Mouse (Mus musculus): Measurements from ENCODE around the gene Mtfp1.
"Not testable (repeated sequence)": the region's sequence is repeated elsewhere in the genome, so short reads cannot be mapped to it uniquely, and the experiment has no call there.

Gene Mtfp1

GRCm38 (mm10) chr11:4114541-4114940 lies 19.3 kb upstream of the Mtfp1 start:
- not testable (repeated sequence) for DNase-seq (ENCODE audit: low spot score in 2 of 2)

DNA sequence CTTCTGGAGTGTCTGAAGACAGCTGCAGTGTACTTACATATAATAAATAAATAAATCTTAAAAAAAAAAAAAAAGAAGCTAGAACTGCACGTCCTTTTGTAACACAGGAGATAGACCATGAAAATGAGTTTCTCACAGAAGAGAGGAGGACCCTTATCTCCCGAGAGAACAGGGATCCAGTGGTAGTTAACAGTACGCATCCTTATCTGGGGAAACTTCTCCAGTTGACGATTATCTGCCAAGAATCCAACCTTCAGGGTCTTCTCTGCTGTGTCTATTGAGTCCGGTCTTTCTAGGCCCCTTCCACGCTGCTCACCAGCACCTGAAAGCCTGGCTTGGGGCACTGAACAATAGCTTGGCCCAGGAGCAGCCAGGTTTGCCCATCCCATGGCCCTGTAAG lies 18.7 kb upstream of the Mtfp1 start:
- no peak for DNase-seq (ENCODE audit: low spot score in 2 of 2)

GRCm38 (mm10) chr11:4113496-4113895 lies 18.3 kb upstream of the Mtfp1 start:
- no peak for DNase-seq (ENCODE audit: low spot score in 2 of 2)

- no peak for DNase-seq (ENCODE audit: low spot score in 2 of 2)
Measured at GRCm38 (mm10) chr11:4112861-4113260, 17.6 kb upstream of the Mtfp1 start.

DNA sequence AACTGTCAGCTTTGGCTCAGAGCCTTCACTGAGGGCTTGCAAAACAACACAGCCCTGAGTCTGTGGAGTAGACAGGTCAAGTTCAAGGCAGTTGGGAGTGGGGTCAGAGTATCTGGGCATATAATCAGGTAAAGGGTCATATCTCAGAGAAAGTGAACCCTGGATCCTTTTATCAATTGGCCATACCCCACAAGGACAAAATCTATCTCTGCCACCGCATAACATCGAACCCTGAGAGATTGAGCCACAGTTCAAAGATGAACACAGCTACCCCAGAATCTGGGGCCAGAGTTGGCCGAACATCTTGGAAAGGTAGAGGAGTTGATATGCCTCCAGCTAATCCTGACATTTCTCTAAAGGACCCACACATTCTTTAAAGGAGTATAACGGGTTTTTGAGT lies 16.8 kb upstream of the Mtfp1 start:
- DNase-seq (ENCODE audit: low spot score in 2 of 2): no peak

GRCm38 (mm10) chr11:4108691-4109090 lies 13.4 kb upstream of the Mtfp1 start:
- DNase-seq (ENCODE audit: low spot score in 2 of 2): no peak

GRCm38 (mm10) chr11:4107901-4108300 lies 12.7 kb upstream of the Mtfp1 start:
- not testable (repeated sequence) for DNase-seq (ENCODE audit: low spot score in 2 of 2)

DNA sequence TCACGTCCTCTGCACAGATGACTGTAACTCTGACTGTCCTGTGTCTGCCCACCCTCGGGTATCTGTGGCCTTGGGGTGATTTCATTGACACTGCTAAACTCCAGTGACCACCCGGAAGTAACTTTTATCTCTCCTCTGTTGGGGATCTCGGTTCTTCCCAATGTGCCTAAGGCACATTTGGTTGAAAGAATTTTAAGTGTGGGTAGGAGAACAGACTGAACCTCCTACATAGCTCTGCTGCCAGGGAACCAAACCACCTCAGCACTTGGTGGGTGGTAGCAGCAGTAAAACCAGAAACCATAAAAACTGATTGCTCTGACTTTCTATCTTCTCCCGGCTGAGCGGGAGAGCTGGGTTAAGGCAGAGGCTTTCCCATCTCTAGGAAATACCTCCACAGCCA lies 10.2 kb upstream of the Mtfp1 start:
- DNase-seq (ENCODE audit: low spot score in 2 of 2): peak; percentile 63 to 74

DNA sequence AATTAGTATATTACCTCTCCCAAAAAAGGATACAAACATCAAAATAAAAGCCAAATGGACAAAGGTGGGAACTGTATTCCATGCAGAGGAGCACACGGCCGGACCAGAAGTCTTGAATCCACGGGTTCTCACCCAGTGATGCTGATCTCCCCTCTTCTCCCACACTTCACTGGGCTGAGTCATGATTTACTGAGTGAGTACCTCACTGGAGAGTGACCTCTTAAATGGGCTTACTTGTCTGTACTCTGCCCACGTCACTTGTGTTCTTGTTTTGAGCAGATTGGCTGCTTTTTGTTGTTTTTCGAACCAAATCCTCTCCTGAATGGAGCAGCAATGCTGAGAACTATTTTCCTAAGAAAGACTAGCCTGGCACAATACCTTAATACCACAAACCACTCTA lies 9.7 kb upstream of the Mtfp1 start:
- no peak for DNase-seq (ENCODE audit: low spot score in 2 of 2)

DNA sequence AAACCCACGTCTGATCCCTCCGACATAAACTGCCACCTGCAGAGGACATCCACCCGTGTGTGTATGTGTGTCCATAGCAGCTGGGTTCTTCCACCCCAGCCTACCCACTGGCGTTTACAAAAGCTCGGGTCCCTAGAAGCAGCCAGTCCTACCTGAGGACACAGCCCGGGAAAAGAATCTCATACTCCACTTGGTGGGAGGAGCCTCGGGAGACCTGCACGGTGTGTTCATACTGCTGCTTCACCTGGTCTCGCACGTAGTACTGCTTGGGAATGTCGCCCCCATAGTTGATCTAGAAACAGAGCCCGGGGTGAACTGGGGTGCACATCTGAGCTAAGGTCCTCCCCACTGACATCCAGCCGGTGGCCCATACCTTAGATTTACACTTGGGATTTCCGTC lies 8.3 kb upstream of the Mtfp1 start:
- DNase-seq (ENCODE audit: low spot score in 2 of 2): no peak

DNA sequence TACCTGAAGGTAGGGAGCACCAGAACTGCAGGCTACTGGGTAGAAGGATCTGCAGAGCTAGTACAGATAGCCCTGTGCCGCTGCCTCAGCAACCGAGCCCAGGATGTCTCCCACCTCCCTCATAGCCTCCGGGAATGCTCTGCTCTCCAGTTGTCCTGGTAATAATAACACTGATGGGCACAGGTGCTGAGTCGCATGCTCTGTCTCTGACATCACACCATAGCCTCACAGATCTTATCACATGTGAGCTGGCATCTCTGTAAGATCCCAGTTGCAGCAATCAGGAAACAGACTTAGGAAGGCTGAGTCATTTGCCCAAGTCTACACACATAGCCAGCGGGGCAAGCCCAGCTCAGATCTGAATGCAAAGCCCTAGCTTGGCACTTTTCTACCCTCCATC lies 6.6 kb upstream of the Mtfp1 start:
- no peak for DNase-seq (ENCODE audit: low spot score in 2 of 2)

DNA sequence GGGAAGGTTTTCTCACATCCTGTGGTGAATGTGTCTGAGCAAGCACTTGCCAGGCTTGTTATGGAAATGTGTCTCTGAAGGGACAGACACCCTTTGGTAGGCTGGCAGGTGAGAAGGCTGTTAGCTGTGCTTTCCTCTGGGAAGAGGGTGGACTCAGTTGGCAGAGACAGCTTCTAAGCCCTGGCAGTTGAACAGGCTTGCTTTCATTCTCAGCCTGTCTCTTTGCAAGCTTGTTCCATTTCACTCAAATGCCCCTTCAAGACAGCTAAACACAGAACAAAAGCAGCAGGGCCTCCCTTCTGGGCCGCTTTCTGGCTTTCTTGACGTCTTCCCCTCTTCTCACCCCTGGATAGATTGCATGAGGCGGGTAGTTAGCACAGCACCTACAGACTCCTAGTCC lies 4.2 kb upstream of the Mtfp1 start:
- peak in 1 of 2 experiments; percentile 57 for DNase-seq (ENCODE audit: low spot score in 2 of 2)

GRCm38 (mm10) chr11:4098816-4099215 lies 3.6 kb upstream of the Mtfp1 start:
- DNase-seq (ENCODE audit: low spot score in 2 of 2): no peak

GRCm38 (mm10) chr11:4098120-4098519 lies 2.9 kb upstream of the Mtfp1 start:
- no peak for DNase-seq (ENCODE audit: low spot score in 2 of 2)

GRCm38 (mm10) chr11:4097091-4097621 lies 1.9 kb upstream of the Mtfp1 start:
- DNase-seq (ENCODE audit: low spot score in 2 of 2): no peak

- DNase-seq (ENCODE audit: low spot score in 2 of 2): peak; percentile 98
Measured at GRCm38 (mm10) chr11:4096054-4096984, 1.1 kb upstream of the Mtfp1 start.

DNA sequence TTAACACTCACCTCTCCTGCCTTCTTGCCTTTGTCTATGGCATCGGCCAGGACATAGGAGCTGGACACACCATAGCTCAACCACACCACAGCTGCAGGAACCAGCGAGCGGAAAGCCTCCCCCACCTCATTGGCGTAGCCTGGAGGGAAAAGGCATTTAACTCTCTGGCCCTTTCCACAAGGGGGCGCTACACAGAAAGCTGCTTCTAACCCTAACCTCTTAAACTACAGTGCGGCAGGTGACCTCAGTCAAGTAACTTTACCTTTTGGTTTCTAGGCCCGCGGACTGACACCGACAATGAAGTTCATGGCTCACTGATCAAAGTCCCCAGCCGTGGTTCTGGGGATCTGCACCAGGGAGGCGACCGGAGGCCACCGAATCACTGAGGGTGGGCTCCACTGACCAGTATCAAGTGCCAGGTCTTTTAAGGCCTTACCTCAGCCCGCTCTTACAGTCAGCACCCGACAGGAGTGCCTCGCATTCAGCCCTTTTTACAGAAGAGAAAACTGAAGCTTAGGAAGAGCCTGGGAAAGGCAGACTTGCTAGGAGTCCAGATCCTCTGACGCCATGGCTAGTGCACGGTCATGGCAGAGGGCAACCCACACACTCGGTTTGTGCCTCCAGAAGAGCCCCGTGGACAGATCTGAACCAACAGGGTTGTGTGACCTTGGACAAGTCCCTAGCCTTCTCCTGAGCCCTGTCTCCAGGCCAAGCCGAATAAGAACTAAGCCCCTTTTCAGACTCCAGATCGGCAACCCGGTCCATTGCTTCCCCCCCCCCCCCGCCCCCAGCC lies 671 bp downstream of the Mtfp1 start:
- peak; percentile 60 to 62 for DNase-seq (ENCODE audit: low spot score in 2 of 2)

DNA sequence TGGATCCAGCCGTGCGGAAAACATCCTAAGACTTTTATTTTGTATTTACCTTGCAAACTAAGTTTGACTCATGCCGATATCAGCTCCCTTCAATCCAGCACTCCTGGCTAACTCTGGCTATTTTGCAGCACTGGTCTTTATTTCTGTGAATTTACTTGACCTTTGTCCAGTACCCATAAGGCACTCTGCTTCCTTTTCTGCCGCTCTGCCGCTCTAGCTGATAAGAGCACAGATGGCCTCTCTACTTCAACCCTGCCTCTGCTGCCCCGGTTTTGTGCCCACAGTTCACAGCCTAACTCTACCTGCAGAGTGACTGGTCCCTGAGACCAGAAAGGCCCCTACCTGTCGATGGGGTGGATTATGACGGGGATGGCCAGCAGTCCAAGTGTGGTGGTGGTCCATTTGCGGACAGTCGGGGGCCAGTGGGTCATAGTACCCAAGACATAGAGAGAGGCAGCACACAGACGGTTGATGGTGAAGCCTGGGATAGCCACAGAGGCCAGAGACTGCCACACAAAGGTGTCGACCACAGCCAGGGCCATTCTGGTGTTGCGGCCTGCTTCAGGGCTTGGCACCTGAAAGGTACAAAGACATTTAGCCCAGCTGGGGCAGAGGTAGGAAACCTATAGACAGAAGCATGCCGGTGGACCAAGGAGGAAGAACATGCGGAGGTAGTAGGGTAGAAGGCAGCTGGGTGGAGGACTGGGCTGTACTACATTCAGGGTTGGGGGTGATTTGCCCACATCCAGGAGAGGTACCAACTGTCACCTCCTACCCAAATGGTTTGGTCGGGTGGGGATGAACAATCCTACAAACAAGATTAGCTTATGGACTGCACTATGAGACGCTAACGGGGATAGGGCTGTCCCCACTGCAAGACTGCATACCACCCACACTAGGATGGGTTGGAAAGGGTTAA lies 1.5 kb downstream of the Mtfp1 start:
- DNase-seq (ENCODE audit: low spot score in 2 of 2): peak in 1 of 2 experiments; percentile 39

GRCm38 (mm10) chr11:4087267-4087666 lies 8.0 kb downstream of the Mtfp1 start:
- peak; percentile 44 to 49 for DNase-seq (ENCODE audit: low spot score in 2 of 2)

- no peak for DNase-seq (ENCODE audit: low spot score in 2 of 2)
Measured at GRCm38 (mm10) chr11:4086246-4086645, 9.0 kb downstream of the Mtfp1 start.

- DNase-seq (ENCODE audit: low spot score in 2 of 2): peak; percentile 47 to 50
Measured at GRCm38 (mm10) chr11:4083316-4084078, 11.7 kb downstream of the Mtfp1 start.

Data from right cerebral cortex, postnatal 36 days (tissue).